Mouse (Mus musculus): ENCODE results near the gene Lamb1. TPM values are rescaled to one million over a fixed set of nuclear protein-coding genes. Genes with fewer than 3 reads are reported as not detected.

Lamb1 gene
- total RNA-seq, 1 experiment, result 232 TPM

DNA sequence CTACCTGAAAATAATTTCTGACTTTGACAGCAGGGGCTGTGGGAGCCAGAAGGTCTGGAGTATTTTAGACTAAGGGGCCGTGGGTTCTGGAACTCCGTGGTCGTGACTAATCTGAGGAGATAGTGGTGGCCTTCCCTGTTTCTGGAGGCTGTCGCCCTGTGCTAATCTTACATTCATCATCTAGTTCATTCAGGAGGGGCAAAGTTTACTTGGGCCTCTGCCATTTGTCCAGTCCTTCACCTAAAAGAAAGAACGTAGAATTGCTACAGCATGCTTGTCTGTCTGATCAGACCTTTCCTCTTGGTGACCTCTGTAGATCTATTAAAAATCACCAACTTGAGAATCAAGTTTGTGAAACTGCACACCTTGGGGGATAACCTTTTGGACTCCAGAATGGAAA lies 17.2 kb downstream of the Lamb1 start:
- Histone ChIP-seq H3K36me3 (ENCODE audit: control insufficient read depth, insufficient read depth, low read length, poor library complexity, severe bottlenecking) (peaks cover 20% of the 10 kb centered on the region), H3K27ac (ENCODE audit: insufficient read depth, low read depth, low read length, poor library complexity, severe bottlenecking) (no peak overlapping the region), H3K4me3 (ENCODE audit: insufficient read depth in 1 of 2, low read depth in 1 of 2, low read length in 2 of 2, poor library complexity in 1 of 2, severe bottlenecking in 1 of 2) (no peak overlapping the region), H3K4me1 (ENCODE audit: control insufficient read depth in 2 of 2, insufficient read depth in 2 of 2, low read length in 2 of 2, poor library complexity in 1 of 2) (no peaks in the 10 kb centered on the region), H3K9ac (ENCODE audit: insufficient read depth, low read depth, low read length, poor library complexity, severe bottlenecking) (no peak overlapping the region), H3K9me3 (ENCODE audit: control insufficient read depth, insufficient read depth, low read depth, low read length) (no peaks in the 10 kb centered on the region)
- no peak for DNase-seq (ENCODE audit: low read depth, low spot score)
- no peak for TF ChIP-seq ZNF384 (IDR thresholded peaks at IDR 0.05; ENCODE audit: low read depth, low read length)
- no peak for TF ChIP-seq HCFC1 (IDR thresholded peaks at IDR 0.05; ENCODE audit: borderline replicate concordance, insufficient read depth, low read length)
- TF ChIP-seq ZC3H11A (IDR thresholded peaks at IDR 0.05; ENCODE audit: borderline replicate concordance, low read depth, low read length), result no peak
- no peak for TF ChIP-seq CHD2 (IDR thresholded peaks at IDR 0.05; ENCODE audit: low read depth, low read length)
- no peak for TF ChIP-seq MAFK (IDR thresholded peaks at IDR 0.05; ENCODE audit: insufficient read depth, low read depth, low read length)
- in situ Hi-C loops (cut with MboI; ENCODE audit: low sequenced_read_pairs in 2 of 2, unreplicated experiment in 2 of 2), result no loop called here

GRCm38 (mm10) chr12:31283131-31283530 lies 18.1 kb downstream of the Lamb1 start:
- no peaks in the 10 kb centered on the region for H3K4me1 ChIP-seq (ENCODE audit: control insufficient read depth in 2 of 2, insufficient read depth in 2 of 2, low read length in 2 of 2, poor library complexity in 1 of 2)
- H3K36me3 ChIP-seq (ENCODE audit: control insufficient read depth, insufficient read depth, low read length, poor library complexity, severe bottlenecking), result peaks cover 26% of the 10 kb centered on the region
- H3K9ac ChIP-seq (ENCODE audit: insufficient read depth, low read depth, low read length, poor library complexity, severe bottlenecking), result no peak overlapping the region
- no peak for DNase-seq (ENCODE audit: low read depth, low spot score)
- TF ChIP-seq MAFK (IDR thresholded peaks at IDR 0.05; ENCODE audit: insufficient read depth, low read depth, low read length), result no peak
- TF ChIP-seq ZNF384 (IDR thresholded peaks at IDR 0.05; ENCODE audit: low read depth, low read length), result no peak
- TF ChIP-seq ZC3H11A (IDR thresholded peaks at IDR 0.05; ENCODE audit: borderline replicate concordance, low read depth, low read length), result no peak
- no peak for TF ChIP-seq CHD2 (IDR thresholded peaks at IDR 0.05; ENCODE audit: low read depth, low read length)
- TF ChIP-seq HCFC1 (IDR thresholded peaks at IDR 0.05; ENCODE audit: borderline replicate concordance, insufficient read depth, low read length), result no peak
- H3K4me3 ChIP-seq (ENCODE audit: insufficient read depth in 1 of 2, low read depth in 1 of 2, low read length in 2 of 2, poor library complexity in 1 of 2, severe bottlenecking in 1 of 2), result no peak overlapping the region
- in situ Hi-C loops (cut with MboI; ENCODE audit: low sequenced_read_pairs in 2 of 2, unreplicated experiment in 2 of 2), result no loop called here
- no peak overlapping the region for H3K27ac ChIP-seq (ENCODE audit: insufficient read depth, low read depth, low read length, poor library complexity, severe bottlenecking)
- H3K9me3 ChIP-seq (ENCODE audit: control insufficient read depth, insufficient read depth, low read depth, low read length), result no peaks in the 10 kb centered on the region

GRCm38 (mm10) chr12:31283617-31284136 lies 18.6 kb downstream of the Lamb1 start:
- no peak overlapping the region for H3K9ac ChIP-seq (ENCODE audit: insufficient read depth, low read depth, low read length, poor library complexity, severe bottlenecking)
- in situ Hi-C loops (cut with MboI; ENCODE audit: low sequenced_read_pairs in 2 of 2, unreplicated experiment in 2 of 2), result no loop called here
- no peak overlapping the region for H3K27ac ChIP-seq (ENCODE audit: insufficient read depth, low read depth, low read length, poor library complexity, severe bottlenecking)
- no peaks in the 10 kb centered on the region for H3K4me1 ChIP-seq (ENCODE audit: control insufficient read depth in 2 of 2, insufficient read depth in 2 of 2, low read length in 2 of 2, poor library complexity in 1 of 2)
- DNase-seq (ENCODE audit: low read depth, low spot score), result no peak
- H3K36me3 ChIP-seq (ENCODE audit: control insufficient read depth, insufficient read depth, low read length, poor library complexity, severe bottlenecking), result peaks cover 24% of the 10 kb centered on the region
- TF ChIP-seq ZC3H11A (IDR thresholded peaks at IDR 0.05; ENCODE audit: borderline replicate concordance, low read depth, low read length) (no peak), ZNF384 (IDR thresholded peaks at IDR 0.05; ENCODE audit: low read depth, low read length) (no peak), MAFK (IDR thresholded peaks at IDR 0.05; ENCODE audit: insufficient read depth, low read depth, low read length) (no peak), HCFC1 (IDR thresholded peaks at IDR 0.05; ENCODE audit: borderline replicate concordance, insufficient read depth, low read length) (no peak), CHD2 (IDR thresholded peaks at IDR 0.05; ENCODE audit: low read depth, low read length) (no peak)
- H3K4me3 ChIP-seq (ENCODE audit: insufficient read depth in 1 of 2, low read depth in 1 of 2, low read length in 2 of 2, poor library complexity in 1 of 2, severe bottlenecking in 1 of 2), result no peak overlapping the region
- H3K9me3 ChIP-seq (ENCODE audit: control insufficient read depth, insufficient read depth, low read depth, low read length), result no peaks in the 10 kb centered on the region

DNA sequence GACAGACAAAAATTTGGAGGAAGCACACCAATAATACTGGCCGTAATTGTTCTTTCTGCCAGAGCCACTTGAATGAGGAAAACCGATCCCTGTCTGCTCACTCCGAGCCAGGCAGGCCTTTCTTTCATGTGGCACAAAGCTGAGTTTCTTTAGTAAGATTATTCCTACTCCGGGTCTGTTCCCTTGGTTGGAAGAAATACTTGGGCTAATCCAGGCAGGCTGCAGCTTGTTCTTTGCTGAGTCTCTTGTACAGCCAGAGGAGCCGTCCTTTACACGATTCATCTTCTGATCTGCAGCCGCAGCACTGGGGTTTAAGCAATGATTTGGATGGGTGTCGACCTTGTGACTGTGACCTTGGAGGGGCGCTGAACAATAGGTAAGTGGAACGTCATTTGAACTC lies 24.0 kb downstream of the Lamb1 start:
- DNase-seq (ENCODE audit: low read depth, low spot score), result no peak
- Histone ChIP-seq H3K4me3 (ENCODE audit: insufficient read depth in 1 of 2, low read depth in 1 of 2, low read length in 2 of 2, poor library complexity in 1 of 2, severe bottlenecking in 1 of 2) (no peak overlapping the region), H3K36me3 (ENCODE audit: control insufficient read depth, insufficient read depth, low read length, poor library complexity, severe bottlenecking) (peaks cover 23% of the 10 kb centered on the region), H3K4me1 (ENCODE audit: control insufficient read depth in 2 of 2, insufficient read depth in 2 of 2, low read length in 2 of 2, poor library complexity in 1 of 2) (peaks cover 6 to 8% of the 10 kb centered on the region in 2 experiments; a peak in 2 of 4 replicates), H3K9ac (ENCODE audit: insufficient read depth, low read depth, low read length, poor library complexity, severe bottlenecking) (no peak overlapping the region), H3K27ac (ENCODE audit: insufficient read depth, low read depth, low read length, poor library complexity, severe bottlenecking) (no peak overlapping the region), H3K9me3 (ENCODE audit: control insufficient read depth, insufficient read depth, low read depth, low read length) (no peaks in the 10 kb centered on the region)
- TF ChIP-seq MAFK (IDR thresholded peaks at IDR 0.05; ENCODE audit: insufficient read depth, low read depth, low read length), result no peak
- TF ChIP-seq ZC3H11A (IDR thresholded peaks at IDR 0.05; ENCODE audit: borderline replicate concordance, low read depth, low read length), result no peak
- no peak for TF ChIP-seq HCFC1 (IDR thresholded peaks at IDR 0.05; ENCODE audit: borderline replicate concordance, insufficient read depth, low read length)
- TF ChIP-seq ZNF384 (IDR thresholded peaks at IDR 0.05; ENCODE audit: low read depth, low read length), result no peak
- TF ChIP-seq CHD2 (IDR thresholded peaks at IDR 0.05; ENCODE audit: low read depth, low read length), result no peak
- in situ Hi-C loops (cut with MboI; ENCODE audit: low sequenced_read_pairs in 2 of 2, unreplicated experiment in 2 of 2), result no loop called here

Measured in ES-E14 (cell line).